Mouse (Mus musculus) liver, adult 2 months (tissue): ENCODE measurements around the gene Syt12.

Experiments used
- CTCF ChIP-seq: fragments of 200-500 bp; IDR thresholded peaks from 2 replicates; pipeline ENCODE4 v1.5.1; 2011; ENCODE audit warnings: low read depth, low read length, control low read depth
- POLR2A ChIP-seq: fragments of 200-500 bp; IDR thresholded peaks from 2 replicates; pipeline ENCODE4 v1.6.1; 2011; ENCODE audit warnings: low read length, control low read depth; ENCODE audit not compliant: insufficient read depth; ENCODE audit errors: extremely low read depth

DNA sequence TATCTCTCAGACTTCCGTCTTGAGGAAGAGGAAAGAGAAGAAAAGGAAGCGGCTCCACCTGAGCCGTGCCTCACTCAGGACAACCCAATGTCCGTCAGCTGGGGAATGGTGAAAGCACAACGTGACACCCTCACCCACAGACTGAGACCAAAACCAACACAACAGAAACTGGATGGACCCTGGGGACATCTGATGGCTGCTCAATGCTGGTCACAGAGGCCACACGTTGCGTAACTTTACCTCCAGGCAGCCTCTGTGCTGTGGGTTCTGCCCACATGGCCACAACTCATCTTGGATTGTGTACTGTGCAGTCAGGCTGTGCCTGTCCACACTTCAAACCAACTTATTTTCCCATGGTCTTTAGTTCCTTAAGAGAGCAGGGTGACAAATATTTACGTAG, 15.3 kb downstream of the Syt12 start:
- TF ChIP-seq CTCF (no peak), POLR2A (no peak)
